Mouse (Mus musculus) embryonic facial prominence, embryonic 14.5 days (tissue): ENCODE results near the gene Cyp4f17. TPM values are rescaled to one million over a fixed set of nuclear protein-coding genes. Genes with fewer than 3 reads are reported as not detected.
"Not testable (repeated sequence)": the region's sequence is repeated elsewhere in the genome, so short reads cannot be mapped to it uniquely, and the experiment has no call there.

Source experiments
- ATAC-seq: fragments of 200-750 bp; cut with Nextera tagmentation; 2 replicates; pipeline ENCODE4 v1.8.0; 2017; ENCODE audit warnings: low read depth, moderate number of reproducible peaks, moderate TSS enrichment
- DNase-seq: peaks from one replicate; pipeline ENCODE4 v3.0.0-alpha.2; 2015; ENCODE audit warnings: low spot score
- H3K27ac ChIP-seq: fragments of 300-500 bp; sonication (generic); replicated peaks from 2 replicates; pipeline ENCODE4 v1.5.1; 2014; ENCODE audit warnings: low read depth, mild to moderate bottlenecking, low read length, moderate library complexity
- H3K27me3 ChIP-seq: fragments of 300-500 bp; sonication (generic); replicated peaks from 2 replicates; pipeline ENCODE4 v1.6.1; 2014; ENCODE audit warnings: low read length; ENCODE audit not compliant: control insufficient read depth, insufficient read depth
- H3K36me3 ChIP-seq: fragments of 300-500 bp; sonication (generic); 2 replicates; pipeline ENCODE4 v1.6.1; 2014; ENCODE audit warnings: low read length, mixed read lengths; ENCODE audit not compliant: control insufficient read depth, insufficient read depth
- H3K4me1 ChIP-seq: fragments of 300-500 bp; sonication (generic); 2 replicates; pipeline ENCODE4 v1.6.1; 2014; ENCODE audit warnings: antibody characterized with exemption, low read length; ENCODE audit not compliant: control insufficient read depth, insufficient read depth
- H3K4me2 ChIP-seq: fragments of 300-500 bp; sonication (generic); 2 replicates; pipeline ENCODE4 v1.6.1; 2014; ENCODE audit warnings: low read depth, mild to moderate bottlenecking, low read length, moderate library complexity, mixed read lengths
- H3K4me3 ChIP-seq: fragments of 300-500 bp; sonication (generic); 2 replicates; pipeline ENCODE4 v1.5.1; 2014; ENCODE audit warnings: low read depth, mild to moderate bottlenecking, low read length
- H3K9ac ChIP-seq: fragments of 300-500 bp; sonication (generic); 2 replicates; pipeline ENCODE4 v1.6.1; 2014; ENCODE audit warnings: low read depth, mild to moderate bottlenecking, low read length, moderate library complexity, mixed read lengths
- H3K9me3 ChIP-seq: fragments of 300-500 bp; sonication (generic); 2 replicates; pipeline ENCODE4 v1.6.1; 2016; ENCODE audit warnings: low read length; ENCODE audit not compliant: control insufficient read depth
- WGBS: fragments of 180-500 bp; shearing (Covaris S2); extraction: QIAGEN DNeasy Blood & Tissue Kit; methylation state at CpG from one replicate; pipeline ENCODE4 v1.1.7; 2014; 5-methylcytosine and 5-hydroxymethylcytosine counted together
- polyA plus RNA-seq: library from polyadenylated mRNA; unstranded; fragments of >200 nt; fragmentation: Nextera tagmentation; extraction: Ambion mirVana; gene quantifications from 2 replicates; pipeline ENCODE4 v1.2.1, GENCODE M21; 2014

Cyp4f17 gene
- polyA plus RNA-seq, 1 experiment from 2014 or later: 5.3 TPM

- Histone ChIP-seq H3K27me3 (peaks cover 4% of the 10 kb centered on the region; the same call in 1 of the 2 replicates), H3K9me3 (no peaks in the 10 kb centered on the region), H3K4me3 (no peak overlapping the region), H3K27ac (no peak overlapping the region), H3K9ac (no peak overlapping the region), H3K4me1 (no peaks in the 10 kb centered on the region), H3K36me3 (no peaks in the 10 kb centered on the region), H3K4me2 (no peak overlapping the region)
- no peak for ATAC-seq
- no peak for DNase-seq
- WGBS: 81% methylated on average over 14 of the region's 14 CpGs
These were observed 24.1 kb upstream of the Cyp4f17 start for GRCm38 (mm10) chr17:32481766-32482165.

GRCm38 (mm10) chr17:32483200-32483599, 22.6 kb upstream of the Cyp4f17 start:
- peaks cover 4% of the 10 kb centered on the region; the same call in 1 of the 2 replicates for H3K27me3 ChIP-seq
- H3K4me1 ChIP-seq: no peaks in the 10 kb centered on the region
- 16% methylated on average over 18 of the region's 18 CpGs for WGBS
- DNase-seq: peak; percentile 50
- peak overlapping the region; percentile 47 for H3K4me2 ChIP-seq
- H3K9ac ChIP-seq: no peak overlapping the region
- peak overlapping the region; percentile 20 for H3K4me3 ChIP-seq
- H3K36me3 ChIP-seq: no peaks in the 10 kb centered on the region
- H3K27ac ChIP-seq: no peak overlapping the region
- ATAC-seq: peak; percentile 83; the same call in 1 of the 2 replicates
- no peaks in the 10 kb centered on the region for H3K9me3 ChIP-seq

GRCm38 (mm10) chr17:32492349-32492980, 13.4 kb upstream of the Cyp4f17 start:
- peak overlapping the region; percentile 53; the same call in 1 of the 2 replicates for H3K9ac ChIP-seq
- no peaks in the 10 kb centered on the region for H3K36me3 ChIP-seq
- no peaks in the 10 kb centered on the region for H3K4me1 ChIP-seq
- peak overlapping the region; percentile 35 for H3K4me3 ChIP-seq
- 12% methylated on average over 30 of the region's 30 CpGs for WGBS
- DNase-seq (peak; percentile 74), ATAC-seq (peak; percentile 74)
- peaks cover 3% of the 10 kb centered on the region; the same call in 1 of the 2 replicates for H3K27me3 ChIP-seq
- no peak overlapping the region for H3K27ac ChIP-seq
- H3K4me2 ChIP-seq: peak overlapping the region; percentile 58
- no peaks in the 10 kb centered on the region for H3K9me3 ChIP-seq

- ATAC-seq (peak; percentile 85), DNase-seq (peak; percentile 90)
- Histone ChIP-seq H3K36me3 (no peaks in the 10 kb centered on the region), H3K4me1 (no peaks in the 10 kb centered on the region), H3K27me3 (peaks cover 3% of the 10 kb centered on the region; the same call in 1 of the 2 replicates), H3K9me3 (no peaks in the 10 kb centered on the region), H3K27ac (no peak overlapping the region), H3K9ac (no peak overlapping the region), H3K4me2 (no peak overlapping the region), H3K4me3 (no peak overlapping the region)
- 68% methylated on average over 1 of the region's 1 CpGs for WGBS
These were observed 11.2 kb upstream of the Cyp4f17 start for GRCm38 (mm10) chr17:32494601-32495000.

GRCm38 (mm10) chr17:32500511-32500910, 5.3 kb upstream of the Cyp4f17 start:
- 77% methylated on average over 4 of the region's 4 CpGs for WGBS

GRCm38 (mm10) chr17:32501051-32501450, 4.8 kb upstream of the Cyp4f17 start:
- WGBS: 45% methylated on average over 3 of the region's 3 CpGs
- H3K4me1 ChIP-seq: no peaks in the 10 kb centered on the region
- no peaks in the 10 kb centered on the region for H3K36me3 ChIP-seq
- no peak overlapping the region for H3K27ac ChIP-seq
- no peak overlapping the region for H3K9ac ChIP-seq
- no peak overlapping the region for H3K4me2 ChIP-seq
- H3K27me3 ChIP-seq: no peaks in the 10 kb centered on the region
- peak; percentile 34 for DNase-seq
- ATAC-seq: no peak
- H3K4me3 ChIP-seq: no peak overlapping the region
- H3K9me3 ChIP-seq: no peaks in the 10 kb centered on the region

More at GRCm38 (mm10) chr17:32500511-32500910, 5.3 kb upstream of the Cyp4f17 start:
- not testable (repeated sequence) for H3K27ac ChIP-seq, H3K4me1 ChIP-seq, H3K9ac ChIP-seq, H3K9me3 ChIP-seq, H3K27me3 ChIP-seq, H3K4me3 ChIP-seq, H3K4me2 ChIP-seq, ATAC-seq, DNase-seq, H3K36me3 ChIP-seq

GRCm38 (mm10) chr17:32503111-32503510, 2.7 kb upstream of the Cyp4f17 start:
- Histone ChIP-seq H3K27ac (no peak overlapping the region), H3K36me3 (0 out of 2 replicates have a peak, but pooled peaks cover 1% of the 10 kb centered on the region), H3K4me2 (no peak overlapping the region), H3K27me3 (no peaks in the 10 kb centered on the region), H3K9me3 (no peaks in the 10 kb centered on the region), H3K4me1 (peaks cover 8% of the 10 kb centered on the region; the same call in 1 of the 2 replicates), H3K9ac (no peak overlapping the region), H3K4me3 (no peak overlapping the region)
- no peak for ATAC-seq
- WGBS: 65% methylated on average over 2 of the region's 2 CpGs
- DNase-seq: no peak

GRCm38 (mm10) chr17:32506729-32507245, 937 bp downstream of the Cyp4f17 start:
- Histone ChIP-seq H3K4me3 (peak overlapping the region; percentile 49), H3K9me3 (no peaks in the 10 kb centered on the region), H3K9ac (peak overlapping the region; percentile 63), H3K4me2 (peak overlapping the region; percentile 67), H3K27ac (peak overlapping the region; percentile 73), H3K36me3 (peaks cover 13% of the 10 kb centered on the region; the same call in 1 of the 2 replicates), H3K4me1 (peaks cover 8% of the 10 kb centered on the region; the same call in 1 of the 2 replicates), H3K27me3 (no peaks in the 10 kb centered on the region)
- WGBS: 30% methylated on average over 9 of the region's 9 CpGs
- ATAC-seq (no peak), DNase-seq (peak; percentile 2)
